Mouse (Mus musculus): ENCODE results near the gene Phf20.
"Not testable (repeated sequence)": the region's sequence is repeated elsewhere in the genome, so short reads cannot be mapped to it uniquely, and the experiment has no call there.

The Phf20 gene

DNA sequence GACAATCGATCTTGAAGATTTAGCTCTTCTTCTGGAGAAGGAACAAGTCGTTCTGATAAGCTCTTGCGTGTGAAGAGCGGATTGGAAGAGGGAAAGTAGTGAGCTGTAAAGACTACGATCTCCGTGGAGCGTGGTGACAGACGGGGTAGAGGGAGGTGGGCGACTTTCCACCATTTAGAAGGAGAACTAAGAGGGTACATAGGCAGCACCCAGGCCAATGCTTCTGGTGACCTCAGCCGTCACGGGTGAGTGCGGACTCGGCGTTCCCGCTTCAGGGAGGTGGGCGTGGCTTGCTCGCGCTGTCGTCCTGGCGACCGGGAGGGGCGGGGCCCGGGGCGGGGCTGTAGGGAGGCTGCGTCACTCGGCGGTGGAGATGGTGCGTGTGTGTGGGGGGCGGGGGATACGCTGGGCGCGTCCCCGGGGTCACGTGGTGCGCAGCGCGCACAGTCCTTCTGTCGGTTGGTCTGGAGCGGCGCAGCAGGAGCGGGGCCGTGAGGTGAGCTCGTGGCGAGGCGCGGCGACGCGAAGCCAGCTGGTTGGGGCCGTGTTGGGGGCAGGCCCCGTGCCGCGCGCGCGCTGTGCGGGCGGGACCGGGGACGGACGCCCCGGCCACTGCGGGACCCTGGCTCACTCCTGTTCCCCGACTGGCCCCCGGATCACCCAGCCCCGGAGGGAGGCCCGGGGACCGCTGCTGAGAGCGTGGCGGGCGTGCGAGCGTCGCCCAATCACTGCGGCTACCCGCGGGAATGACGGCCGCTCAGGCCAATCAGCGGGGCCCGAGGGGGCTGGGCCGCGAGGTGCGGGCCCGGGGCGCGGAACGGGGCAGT lies at the start of gene Phf20:
Gene Phf20 (plus strand): TSS at position 165 of the 827 bp plus-strand sequence.
- in situ Hi-C loops (cut with MboI; ENCODE audit: low sequenced_read_pairs) = no loop called here

DNA sequence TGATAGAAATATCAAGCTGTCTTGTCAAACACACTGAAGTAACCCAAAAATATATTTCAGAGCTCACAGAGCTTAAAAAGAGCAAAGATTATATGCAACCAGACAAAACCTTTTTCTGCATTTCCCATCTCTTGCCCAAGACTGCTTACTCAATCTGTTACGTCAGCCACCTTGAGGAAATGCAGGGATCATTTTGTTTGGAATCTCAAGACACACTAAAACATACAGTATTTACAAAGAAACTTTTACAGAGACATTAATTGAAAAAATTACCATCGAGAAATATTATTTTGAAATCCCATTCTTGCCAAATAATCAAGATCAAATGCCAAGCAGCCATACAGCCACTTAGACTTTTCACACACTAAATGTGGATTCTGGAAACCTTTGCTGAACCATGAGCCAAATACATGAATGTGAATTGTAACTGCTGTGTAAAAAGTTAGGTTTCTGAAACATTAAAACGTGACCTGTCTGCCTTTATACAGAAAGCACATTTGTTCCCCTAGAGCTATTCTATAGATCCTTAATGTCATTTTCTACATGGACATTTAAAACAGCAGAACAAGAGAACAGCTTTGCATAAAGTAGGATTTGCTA lies 48.9 kb upstream of the Phf20 start:
- in situ Hi-C loops (cut with MboI; ENCODE audit: low sequenced_read_pairs) = no loop called here

DNA sequence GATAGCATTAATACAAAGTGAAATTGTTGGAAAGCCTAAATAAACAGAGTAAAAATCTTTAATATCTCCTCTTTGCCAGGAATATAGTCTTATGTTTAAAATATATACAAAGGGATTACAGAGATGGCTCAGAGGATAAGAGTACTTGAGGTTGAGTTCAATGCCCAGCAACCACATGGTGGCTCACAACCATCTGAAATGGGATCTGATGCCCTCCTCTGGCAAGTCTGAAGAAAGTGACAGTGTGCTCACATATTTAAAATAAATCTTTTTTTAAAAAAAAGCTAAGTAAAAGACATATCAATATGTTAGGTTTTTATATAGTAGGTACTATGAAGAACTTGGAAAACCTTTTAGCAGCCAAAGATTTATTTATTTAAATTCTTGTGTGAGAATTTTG lies 44.7 kb upstream of the Phf20 start:
- in situ Hi-C loops (cut with MboI; ENCODE audit: low sequenced_read_pairs) = no loop called here

DNA sequence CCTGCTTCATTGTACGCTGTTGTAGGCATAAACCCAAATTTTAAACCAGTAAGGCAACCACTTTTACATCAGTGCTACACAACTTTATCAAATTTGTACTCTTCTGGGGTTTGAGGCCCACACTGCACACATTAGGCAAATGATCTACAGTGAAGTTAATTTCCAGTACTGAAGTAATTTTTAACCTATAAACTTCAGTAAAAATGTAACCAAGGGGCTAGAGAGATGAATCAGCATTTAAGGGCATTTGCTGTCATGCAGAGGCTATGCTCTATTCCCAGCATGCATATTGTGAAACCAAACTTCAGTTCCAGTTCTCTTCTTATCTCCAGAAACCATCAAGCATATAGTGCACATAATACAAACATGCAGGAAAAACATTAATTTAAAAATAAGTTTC lies 30.8 kb upstream of the Phf20 start:
- in situ Hi-C loops (cut with MboI; ENCODE audit: low sequenced_read_pairs) = no loop called here

DNA sequence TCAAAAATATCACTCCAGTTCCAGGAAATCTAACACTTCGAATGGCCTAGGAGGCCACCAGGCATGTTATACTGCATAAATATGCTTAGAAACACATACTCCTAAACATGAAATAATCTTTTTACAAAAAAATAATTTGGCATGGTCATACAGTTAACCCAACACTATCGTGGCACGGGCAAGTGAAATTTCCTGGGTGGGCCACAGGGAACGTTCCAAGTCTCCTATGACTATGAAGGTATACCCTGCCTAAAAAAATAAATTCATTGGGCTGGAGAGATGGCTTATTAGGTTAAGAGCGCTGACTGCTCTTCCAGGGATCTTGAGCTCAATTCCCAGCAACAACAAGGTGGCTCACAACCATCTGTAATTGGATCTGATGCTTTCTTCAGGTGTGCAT lies 29.7 kb upstream of the Phf20 start:
- in situ Hi-C loops (cut with MboI; ENCODE audit: low sequenced_read_pairs) = no loop called here

DNA sequence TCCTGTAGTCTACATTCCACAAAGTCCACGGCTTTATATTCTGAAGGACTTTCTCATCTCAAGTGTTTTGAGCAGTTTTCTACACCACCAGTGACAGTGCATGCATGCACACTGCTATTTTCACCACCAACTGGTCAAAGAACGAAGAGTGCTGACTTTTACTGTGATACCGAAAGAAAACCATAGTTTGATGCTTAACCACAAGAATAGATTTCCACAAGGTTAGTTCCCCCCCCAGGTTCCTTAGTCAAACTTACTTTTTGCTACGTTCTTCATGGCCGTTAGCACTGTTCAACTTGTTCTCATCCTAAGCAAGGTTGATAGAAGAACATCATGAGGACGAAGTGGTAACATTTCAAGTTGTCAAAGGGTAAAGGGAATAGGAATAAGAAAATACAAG lies 19.2 kb upstream of the Phf20 start:
- in situ Hi-C loops (cut with MboI; ENCODE audit: low sequenced_read_pairs) = no loop called here

DNA sequence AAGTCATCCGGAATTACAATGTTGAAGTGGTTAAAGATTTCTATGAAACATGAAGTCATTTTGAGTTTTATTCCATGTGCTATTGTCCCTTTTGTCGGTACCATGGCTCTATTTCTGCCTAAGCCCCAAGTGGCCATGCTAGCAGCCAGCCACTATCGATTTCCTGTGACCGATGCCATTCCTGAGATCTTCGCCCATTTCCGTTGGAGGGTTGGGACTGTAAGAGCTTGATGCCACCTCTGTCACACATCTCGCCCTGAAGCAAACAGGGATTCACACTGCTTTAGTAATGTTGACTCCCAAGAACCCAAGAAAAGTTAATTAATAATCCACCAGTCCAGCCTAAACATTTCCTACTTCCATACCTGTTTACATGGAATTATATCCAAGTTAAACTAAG lies 18.6 kb upstream of the Phf20 start:
- in situ Hi-C loops (cut with MboI; ENCODE audit: low sequenced_read_pairs) = no loop called here

DNA sequence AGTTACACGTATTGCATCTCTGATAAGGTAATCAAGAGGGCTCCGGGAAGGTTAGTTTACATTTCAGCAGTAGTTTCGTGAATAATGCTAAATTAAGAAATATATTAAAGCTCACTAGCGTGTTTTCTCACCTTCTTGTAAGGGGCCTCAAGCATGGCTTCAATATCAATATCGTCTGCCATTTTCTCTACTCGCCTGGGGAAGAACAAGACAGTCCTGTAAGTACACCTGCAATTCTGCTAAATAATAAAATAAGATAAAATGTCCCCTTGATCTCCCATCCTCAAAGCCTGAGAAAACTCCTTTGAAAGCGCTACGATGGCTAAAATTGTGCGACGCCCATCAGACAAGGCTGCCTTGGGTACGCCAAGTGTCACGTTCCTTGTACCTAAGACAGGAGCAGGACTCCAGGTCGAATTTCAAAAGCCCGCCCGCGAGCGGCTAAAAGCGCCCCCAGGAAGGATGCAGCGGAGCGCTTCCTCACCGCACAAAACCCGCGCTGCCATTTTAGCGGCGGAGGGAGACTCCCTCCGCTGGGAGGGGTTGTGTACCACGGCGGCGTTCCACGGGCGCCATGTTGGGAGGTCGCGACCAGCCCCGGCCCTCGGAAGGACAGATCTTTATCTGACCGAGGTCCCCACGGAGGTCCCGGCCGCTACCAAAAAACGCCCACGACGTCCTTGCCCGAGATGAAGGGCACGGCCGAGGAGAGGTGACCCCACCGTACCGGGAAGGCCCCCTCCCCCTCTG lies 17.0 kb upstream of the Phf20 start:
- in situ Hi-C loops (cut with MboI; ENCODE audit: low sequenced_read_pairs) = no loop called here

DNA sequence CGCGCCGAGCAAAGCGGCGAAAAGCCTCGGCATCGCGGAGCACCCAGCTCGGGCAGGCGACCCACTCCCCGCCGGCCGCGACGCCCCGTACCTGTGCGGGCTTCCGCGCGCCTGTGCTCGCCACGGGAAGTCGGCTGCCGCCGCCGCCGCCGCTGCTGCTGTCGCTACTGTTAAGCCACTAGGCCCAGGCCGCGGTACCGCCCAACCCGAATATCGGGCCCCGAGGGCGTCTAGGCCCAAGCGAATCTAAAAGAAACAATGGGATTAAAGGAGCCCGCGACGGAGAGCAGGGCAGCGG lies 16.5 kb upstream of the Phf20 start:
- in situ Hi-C loops (cut with MboI; ENCODE audit: low sequenced_read_pairs) = no loop called here

DNA sequence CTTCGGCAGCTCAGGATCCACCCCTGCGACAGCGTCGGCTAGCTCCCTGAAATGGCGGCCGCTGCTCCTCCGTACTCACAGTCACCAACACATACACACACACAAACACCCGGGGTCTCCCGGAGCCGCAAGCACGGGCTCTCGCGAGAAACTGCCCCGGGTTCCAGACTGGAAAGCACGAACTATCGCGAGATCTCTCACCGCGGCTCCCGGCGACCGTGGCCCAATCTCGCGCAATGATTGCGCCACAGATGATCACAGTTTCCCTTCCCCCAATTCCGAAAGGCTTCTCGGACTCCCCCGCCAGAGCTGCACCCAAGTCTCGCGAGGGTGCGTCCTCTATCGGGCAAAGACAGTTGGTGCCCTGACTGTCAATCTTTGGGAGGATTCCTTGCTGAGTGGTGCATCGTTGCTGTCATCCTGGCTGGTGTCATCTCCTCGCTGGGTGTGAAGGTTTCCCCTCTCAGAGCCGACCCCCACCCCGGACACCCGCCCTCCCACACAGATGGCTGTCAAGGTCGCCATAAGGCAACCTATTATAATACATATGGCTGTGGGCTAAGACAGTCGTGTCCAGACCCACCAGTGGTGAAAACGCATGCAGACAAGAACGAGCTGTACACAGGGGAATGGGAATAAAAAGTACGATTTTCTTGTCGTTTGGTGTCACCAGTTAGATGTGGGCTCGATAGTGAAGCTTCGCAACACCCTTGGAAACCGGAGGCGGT lies 16.0 kb upstream of the Phf20 start, which contains the start of gene Rbm39:
Gene Rbm39 (minus strand): TSS at position 145 of the 728 bp plus-strand sequence.
- in situ Hi-C loops (cut with MboI; ENCODE audit: low sequenced_read_pairs) = no loop called here

DNA sequence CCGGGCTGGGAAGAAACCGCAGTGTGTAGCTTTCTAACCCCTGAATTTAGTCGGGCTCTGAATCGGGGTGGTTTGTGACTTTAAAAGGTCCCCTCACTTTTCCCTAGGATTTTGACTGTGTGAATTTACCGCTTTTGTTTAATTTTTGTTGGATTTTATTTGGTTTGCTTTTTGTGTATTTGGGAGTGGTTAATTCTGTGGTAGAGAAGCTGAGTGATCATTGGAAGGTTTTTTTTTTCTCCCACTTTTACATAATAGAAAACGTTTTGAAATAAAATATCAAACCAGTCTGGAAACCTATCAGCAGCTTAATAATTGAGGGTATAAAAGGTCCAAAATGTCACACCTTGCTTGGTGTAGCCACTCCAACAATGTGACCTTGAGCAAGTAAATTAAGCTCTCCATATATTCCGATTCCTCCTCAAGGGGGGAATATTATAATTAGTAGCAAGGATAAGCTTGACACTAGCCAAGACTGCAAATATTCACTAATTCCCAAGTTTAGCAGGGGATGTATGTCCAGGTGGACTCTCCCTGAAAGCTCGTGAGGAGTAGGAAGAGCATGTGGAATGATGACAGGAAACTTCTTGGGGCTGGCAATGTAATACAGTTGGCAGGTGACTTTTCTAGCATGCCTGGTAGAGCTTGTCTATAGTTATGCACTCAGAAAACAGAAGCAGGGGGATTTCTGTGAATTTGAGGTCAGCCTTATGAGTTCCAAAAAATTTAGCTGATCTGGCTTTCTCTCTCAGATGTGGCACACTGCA lies 15.3 kb upstream of the Phf20 start:
- in situ Hi-C loops (cut with MboI; ENCODE audit: low sequenced_read_pairs) = no loop called here

DNA sequence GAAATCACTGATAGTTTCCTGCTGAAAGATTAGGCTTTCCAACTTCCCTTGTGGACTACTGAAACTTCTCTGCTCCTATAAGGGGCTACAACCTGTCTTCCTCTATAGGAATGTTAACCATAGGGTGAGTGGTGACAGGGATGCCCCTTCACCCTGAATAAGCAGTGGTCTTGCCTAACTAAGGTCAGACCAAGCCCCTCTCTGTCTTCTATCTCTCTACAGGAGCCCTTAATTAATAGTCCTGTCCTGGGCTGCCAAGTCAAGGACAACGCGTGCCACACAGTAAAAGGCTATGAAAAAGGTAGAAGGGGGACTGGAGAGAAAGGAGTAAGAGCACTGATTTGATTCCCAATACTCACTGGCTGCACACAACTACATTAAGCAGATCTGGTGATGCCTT lies 14.7 kb upstream of the Phf20 start:
- in situ Hi-C loops (cut with MboI; ENCODE audit: low sequenced_read_pairs) = no loop called here

DNA sequence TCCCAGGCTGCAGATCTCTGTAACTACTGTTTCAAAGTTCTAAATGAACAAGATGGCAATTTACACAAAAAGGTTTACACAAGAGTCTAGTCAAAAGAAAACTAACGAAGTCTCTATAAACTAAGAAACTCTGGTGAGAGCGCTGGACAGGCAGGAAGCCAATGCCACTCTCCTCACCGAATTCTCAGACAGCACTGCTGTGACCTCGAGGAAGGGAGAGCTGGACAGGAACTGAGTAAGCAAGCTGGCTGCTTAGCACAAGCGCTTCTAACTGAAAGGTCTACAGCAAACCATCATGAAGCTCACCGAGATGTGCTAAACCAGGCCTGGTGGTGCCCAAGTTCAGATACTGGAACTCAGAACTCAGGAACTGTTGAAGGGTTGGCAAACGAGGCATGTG lies 7.0 kb upstream of the Phf20 start:
- in situ Hi-C loops (cut with MboI; ENCODE audit: low sequenced_read_pairs) = not testable (repeated sequence)

DNA sequence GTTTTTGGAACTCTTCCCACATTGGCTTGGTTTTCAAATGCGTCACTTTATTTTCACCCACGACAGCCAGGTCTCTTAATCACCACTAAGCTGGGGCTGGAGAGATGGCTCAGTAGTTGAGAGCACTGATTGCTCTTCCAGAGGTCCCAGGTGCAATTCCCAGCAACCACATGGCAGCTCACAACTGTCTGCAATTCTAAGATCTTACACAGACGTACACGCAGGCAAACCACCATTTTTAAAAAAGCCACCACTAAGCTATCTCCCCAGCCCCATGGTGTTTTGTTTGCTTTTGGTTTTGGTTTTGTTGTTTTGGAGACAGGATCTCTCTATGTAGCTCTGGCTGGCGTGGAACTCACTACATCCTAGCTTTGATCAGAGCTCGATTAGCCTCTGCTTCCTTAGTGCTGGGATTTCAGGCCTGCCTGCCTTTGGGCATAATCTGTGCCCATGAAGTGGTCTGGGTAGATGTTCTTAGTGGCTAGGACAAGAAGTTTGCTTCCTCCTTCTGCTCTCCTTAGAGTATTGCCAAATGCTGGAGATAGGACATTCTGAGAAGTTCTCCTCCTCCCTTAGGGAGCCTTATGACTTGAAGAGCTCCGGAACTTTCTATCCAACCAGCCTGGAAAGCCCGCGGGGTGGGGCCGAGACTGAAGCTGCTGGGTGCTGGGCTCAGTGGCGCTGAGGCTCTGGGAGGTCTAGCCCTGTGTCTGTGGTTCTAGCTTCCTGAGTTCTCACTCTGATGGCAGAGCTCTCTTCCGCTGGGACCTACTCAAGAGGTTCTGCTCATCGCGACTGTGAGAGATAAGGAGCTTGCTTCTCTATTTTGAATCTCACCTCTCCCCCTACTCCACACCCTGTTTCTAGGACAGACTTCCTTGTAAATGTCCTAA lies 6.0 kb upstream of the Phf20 start:
- in situ Hi-C loops (cut with MboI; ENCODE audit: low sequenced_read_pairs) = no loop called here

DNA sequence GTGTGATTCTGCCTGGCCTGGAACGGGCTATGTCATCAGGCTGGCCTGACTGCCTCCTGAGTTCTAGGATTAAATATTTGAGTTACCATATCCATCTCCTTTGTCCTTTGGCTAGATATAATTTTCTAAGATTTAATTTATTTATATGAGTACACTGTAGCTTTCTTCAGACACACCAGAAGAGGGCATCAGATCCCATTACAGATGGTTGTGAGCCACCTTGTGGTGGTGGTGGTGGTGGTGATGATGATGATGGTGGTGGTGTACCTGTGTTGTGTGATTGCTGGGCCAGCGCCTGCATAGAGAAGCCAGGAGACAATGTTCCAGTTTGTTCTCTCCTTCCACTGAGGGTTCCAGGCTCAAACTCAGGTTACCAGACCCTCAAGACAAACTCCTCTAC lies 4.7 kb upstream of the Phf20 start:
- in situ Hi-C loops (cut with MboI; ENCODE audit: low sequenced_read_pairs) = no loop called here

DNA sequence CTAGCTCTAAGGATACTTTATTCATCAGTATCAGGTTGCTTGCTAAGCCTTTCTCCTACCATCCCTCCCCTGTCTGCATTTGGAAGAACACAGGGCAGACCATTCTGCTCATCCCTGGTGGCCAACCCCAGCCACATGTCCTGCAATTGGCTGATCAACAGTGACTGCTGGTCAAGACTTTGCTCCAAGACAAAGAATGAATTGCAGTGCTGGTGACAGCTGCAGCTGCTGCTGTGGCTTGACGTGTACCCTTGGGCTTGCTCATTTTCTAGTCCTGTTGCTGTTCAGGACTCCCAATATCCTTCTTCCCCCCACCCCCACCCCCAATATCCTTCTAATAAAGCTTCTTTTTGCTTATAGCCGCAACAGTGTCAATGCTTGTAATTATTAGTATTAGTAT lies 4.2 kb upstream of the Phf20 start:
- in situ Hi-C loops (cut with MboI; ENCODE audit: low sequenced_read_pairs) = no loop called here

DNA sequence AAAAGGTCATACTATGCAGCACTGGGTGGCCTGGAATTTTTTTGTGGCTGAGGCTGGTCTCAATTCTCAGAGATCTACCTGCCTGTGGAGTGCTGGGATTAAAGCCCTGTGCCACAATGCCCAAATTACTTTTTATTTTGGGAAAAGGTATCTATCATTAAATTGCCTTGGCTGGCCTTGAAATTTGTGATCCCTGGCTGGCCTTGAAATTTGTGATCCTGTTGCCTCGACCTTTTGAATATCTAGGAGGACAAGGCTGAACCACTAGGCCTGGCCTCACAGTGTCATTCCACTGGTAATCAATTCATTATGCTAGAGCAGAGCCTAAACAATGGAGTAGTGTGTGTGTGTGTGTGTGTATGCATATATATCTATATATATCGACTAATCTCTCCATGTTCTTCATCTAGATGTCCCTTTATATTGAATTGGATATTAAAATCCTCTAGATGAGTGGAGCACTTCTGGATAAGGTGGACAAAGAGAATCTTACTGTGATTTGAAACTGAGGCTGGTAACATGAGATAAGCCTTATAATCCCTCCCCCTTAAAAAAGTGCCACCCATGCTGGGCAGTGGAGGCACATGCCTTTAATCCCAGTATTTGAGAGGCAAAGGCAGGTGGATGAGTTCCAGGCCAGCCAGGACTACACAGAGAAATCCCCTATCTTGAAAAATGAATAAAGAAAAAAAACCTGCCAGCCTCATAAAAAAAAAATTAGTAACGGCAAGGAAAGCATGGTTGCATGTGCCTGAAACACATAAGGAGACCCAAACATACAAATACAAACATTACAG lies 3.0 kb upstream of the Phf20 start:
- in situ Hi-C loops (cut with MboI; ENCODE audit: low sequenced_read_pairs) = no loop called here

DNA sequence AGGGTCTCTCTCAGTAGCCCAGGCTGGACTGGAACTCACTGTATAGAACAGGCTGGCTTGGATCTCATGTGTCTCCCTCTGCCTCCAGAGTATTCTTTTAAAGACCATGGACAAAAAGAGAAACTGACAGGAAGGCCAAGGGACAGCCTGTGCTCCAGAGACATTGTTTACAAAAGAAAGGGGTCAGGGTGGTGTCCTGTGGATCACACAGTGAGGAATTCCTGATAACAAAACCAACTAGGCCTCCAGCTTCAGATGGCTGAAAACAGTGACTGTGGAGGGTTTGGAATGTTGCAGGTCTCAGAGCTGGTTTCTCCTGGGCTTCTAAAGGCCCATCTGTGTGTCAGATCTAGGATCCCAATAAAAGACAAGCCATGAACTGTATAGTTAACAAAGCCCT lies 1.7 kb upstream of the Phf20 start:
- in situ Hi-C loops (cut with MboI; ENCODE audit: low sequenced_read_pairs) = no loop called here
